Mouse (Mus musculus): ENCODE measurements around the gene Ilk. TPM values are rescaled to one million over a fixed set of nuclear protein-coding genes. Genes with fewer than 3 reads are reported as not detected.
A peak's percentile ranks its signal among the peaks of the same experiment; 100 is the strongest.
"Not testable (repeated sequence)": the region's sequence is repeated elsewhere in the genome, so short reads cannot be mapped to it uniquely, and the experiment has no call there.

Gene Ilk
- polyA plus RNA-seq, 1 experiment from 2014 or later: 182 TPM

DNA sequence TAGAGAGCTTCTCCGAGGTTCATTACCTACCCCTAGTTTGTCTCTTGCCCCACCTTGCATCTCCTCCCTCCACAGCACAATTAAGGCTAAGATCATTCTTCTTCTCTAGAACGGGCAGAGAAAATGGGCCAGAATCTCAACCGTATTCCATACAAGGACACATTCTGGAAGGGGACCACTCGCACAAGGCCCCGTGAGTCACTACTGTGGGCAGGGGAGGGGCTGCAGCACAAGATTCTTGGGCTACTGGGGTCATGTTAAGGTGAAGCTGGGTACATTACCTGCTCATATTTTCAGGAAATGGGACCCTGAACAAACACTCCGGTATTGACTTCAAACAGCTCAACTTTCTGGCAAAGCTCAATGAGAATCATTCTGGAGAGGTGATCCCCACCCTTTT lies 4.5 kb downstream of the Ilk start:
- no peaks in the 10 kb centered on the region for H3K9me3 ChIP-seq (ENCODE audit: control insufficient read depth, low read length)
- no peak overlapping the region for H3K4me2 ChIP-seq (ENCODE audit: low read depth, low read length)
- H3K9ac ChIP-seq (replicated peaks; ENCODE audit: low read depth, low read length): no peak overlapping the region
- H3K4me1 ChIP-seq (ENCODE audit: control insufficient read depth, insufficient read depth, low read length): peaks cover 14% of the 10 kb centered on the region
- H3K4me3 ChIP-seq (ENCODE audit: low read depth, low read length): no peak overlapping the region
- H3K27me3 ChIP-seq (ENCODE audit: control insufficient read depth, insufficient read depth, low read length): no peaks in the 10 kb centered on the region
- H3K27ac ChIP-seq (ENCODE audit: low read depth, low read length): no peak overlapping the region
- H3K36me3 ChIP-seq (ENCODE audit: control insufficient read depth, insufficient read depth, low read length): peaks cover 17% of the 10 kb centered on the region; the same call in 1 of the 2 replicates
- WGBS: 90% methylated on average over 6 of the region's 6 CpGs
- ATAC-seq (ENCODE audit: low read depth): no peak

DNA sequence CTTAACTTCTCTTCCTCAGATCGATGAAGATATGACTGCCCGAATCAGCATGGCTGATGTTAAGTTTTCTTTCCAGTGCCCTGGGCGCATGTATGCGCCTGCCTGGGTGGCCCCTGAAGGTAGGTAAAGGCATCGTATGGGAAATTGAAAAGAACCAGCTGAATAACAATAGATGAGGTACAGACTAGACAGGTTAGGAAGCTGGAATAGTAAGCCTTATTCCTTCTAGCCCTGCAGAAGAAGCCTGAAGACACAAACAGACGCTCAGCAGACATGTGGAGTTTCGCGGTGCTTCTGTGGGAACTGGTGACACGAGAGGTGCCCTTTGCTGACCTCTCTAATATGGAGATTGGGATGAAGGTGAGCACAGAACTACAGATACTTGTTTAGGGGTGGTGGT lies 5.6 kb downstream of the Ilk start:
- ATAC-seq (ENCODE audit: low read depth): no peak
- WGBS: 94% methylated on average over 9 of the region's 9 CpGs
- Histone ChIP-seq H3K9me3 (ENCODE audit: control insufficient read depth, low read length) (no peaks in the 10 kb centered on the region), H3K9ac (replicated peaks; ENCODE audit: low read depth, low read length) (no peak overlapping the region), H3K36me3 (ENCODE audit: control insufficient read depth, insufficient read depth, low read length) (peaks cover 17% of the 10 kb centered on the region; the same call in 1 of the 2 replicates), H3K27ac (ENCODE audit: low read depth, low read length) (no peak overlapping the region), H3K27me3 (ENCODE audit: control insufficient read depth, insufficient read depth, low read length) (no peaks in the 10 kb centered on the region), H3K4me3 (ENCODE audit: low read depth, low read length) (no peak overlapping the region), H3K4me2 (ENCODE audit: low read depth, low read length) (no peak overlapping the region), H3K4me1 (ENCODE audit: control insufficient read depth, insufficient read depth, low read length) (peaks cover 14% of the 10 kb centered on the region)

DNA sequence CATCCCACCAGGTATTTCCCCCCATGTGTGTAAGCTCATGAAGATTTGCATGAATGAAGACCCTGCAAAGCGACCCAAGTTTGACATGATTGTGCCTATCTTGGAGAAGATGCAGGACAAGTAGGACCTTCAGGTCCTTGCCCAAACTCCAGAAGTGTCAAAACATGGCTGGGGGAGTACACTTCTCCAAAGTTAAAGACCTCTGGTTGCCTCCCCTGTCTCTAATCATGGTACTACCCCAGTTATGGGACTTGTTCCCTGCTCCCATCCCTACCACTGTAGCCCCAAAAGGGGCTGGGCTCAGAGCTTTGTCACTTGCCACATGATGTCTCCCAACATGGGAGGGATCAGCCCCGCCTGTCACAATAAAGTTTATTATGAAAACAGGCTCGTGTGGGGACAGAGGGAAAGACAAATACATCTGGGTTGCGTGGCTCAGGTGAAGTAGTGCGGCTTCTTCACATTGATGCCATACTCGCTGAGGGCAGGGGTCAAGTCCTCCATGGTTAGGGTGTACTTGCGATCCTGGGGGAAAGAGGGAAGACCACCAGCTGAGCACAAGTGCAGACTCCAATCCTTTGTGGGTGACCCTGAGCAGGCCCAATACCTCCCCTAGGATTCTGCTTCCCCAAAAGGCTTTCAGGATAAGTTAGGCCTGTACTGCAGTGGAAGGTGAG lies 6.3 kb downstream of the Ilk start:
- H3K27me3 ChIP-seq (ENCODE audit: control insufficient read depth, insufficient read depth, low read length); H3K4me3 ChIP-seq (ENCODE audit: low read depth, low read length); H3K4me1 ChIP-seq (ENCODE audit: control insufficient read depth, insufficient read depth, low read length); H3K4me2 ChIP-seq (ENCODE audit: low read depth, low read length); H3K27ac ChIP-seq (ENCODE audit: low read depth, low read length); H3K9ac ChIP-seq (replicated peaks; ENCODE audit: low read depth, low read length); H3K9me3 ChIP-seq (ENCODE audit: control insufficient read depth, low read length); ATAC-seq (ENCODE audit: low read depth): not testable (repeated sequence)
- H3K36me3 ChIP-seq (ENCODE audit: control insufficient read depth, insufficient read depth, low read length): peaks cover 17% of the 10 kb centered on the region; the same call in 1 of the 2 replicates
- WGBS: 79% methylated on average over 7 of the region's 7 CpGs

DNA sequence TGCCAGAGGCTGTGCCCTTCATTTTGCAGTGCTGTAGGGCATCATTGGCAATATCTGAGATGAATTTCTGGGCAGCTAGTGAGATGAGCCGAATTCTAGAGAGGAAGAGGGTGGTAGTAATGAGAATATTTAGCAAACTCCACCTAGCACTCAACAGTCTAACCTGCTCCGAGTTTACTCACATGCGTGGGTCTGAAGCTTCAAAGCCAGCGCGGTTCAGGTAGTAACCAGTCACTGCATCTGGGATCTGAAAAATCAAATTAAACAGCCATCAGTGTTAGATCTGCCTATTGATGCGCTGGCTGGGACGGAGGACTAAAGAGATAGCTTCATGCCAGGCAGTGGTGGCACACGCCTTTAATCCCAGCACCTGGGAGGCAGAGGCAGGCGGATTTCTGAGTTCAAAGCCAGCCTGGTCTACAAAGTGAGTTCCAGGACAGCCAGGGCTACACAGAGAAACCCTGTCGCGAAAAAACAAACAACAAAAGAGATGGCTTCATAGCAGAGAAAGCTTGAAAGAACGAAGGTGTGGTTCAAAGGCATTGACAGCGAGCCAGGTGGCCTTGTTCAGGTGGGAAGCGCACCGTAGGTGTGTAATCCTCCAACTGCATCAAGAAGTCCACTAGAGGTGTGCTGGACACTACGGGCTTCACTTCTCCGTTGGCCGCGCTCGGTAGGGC lies 7.0 kb downstream of the Ilk start:
- H3K36me3 ChIP-seq (ENCODE audit: control insufficient read depth, insufficient read depth, low read length): peaks cover 17% of the 10 kb centered on the region; the same call in 1 of the 2 replicates
- H3K4me3 ChIP-seq (ENCODE audit: low read depth, low read length): peak overlapping the region; percentile 93
- H3K27ac ChIP-seq (ENCODE audit: low read depth, low read length); H3K27me3 ChIP-seq (ENCODE audit: control insufficient read depth, insufficient read depth, low read length); H3K4me1 ChIP-seq (ENCODE audit: control insufficient read depth, insufficient read depth, low read length); H3K9me3 ChIP-seq (ENCODE audit: control insufficient read depth, low read length); ATAC-seq (ENCODE audit: low read depth): not testable (repeated sequence)
- peak overlapping the region; percentile 92 for H3K9ac ChIP-seq (replicated peaks; ENCODE audit: low read depth, low read length)
- WGBS: 39% methylated on average over 20 of the region's 20 CpGs
- peak overlapping the region; percentile 87 for H3K4me2 ChIP-seq (ENCODE audit: low read depth, low read length)

DNA sequence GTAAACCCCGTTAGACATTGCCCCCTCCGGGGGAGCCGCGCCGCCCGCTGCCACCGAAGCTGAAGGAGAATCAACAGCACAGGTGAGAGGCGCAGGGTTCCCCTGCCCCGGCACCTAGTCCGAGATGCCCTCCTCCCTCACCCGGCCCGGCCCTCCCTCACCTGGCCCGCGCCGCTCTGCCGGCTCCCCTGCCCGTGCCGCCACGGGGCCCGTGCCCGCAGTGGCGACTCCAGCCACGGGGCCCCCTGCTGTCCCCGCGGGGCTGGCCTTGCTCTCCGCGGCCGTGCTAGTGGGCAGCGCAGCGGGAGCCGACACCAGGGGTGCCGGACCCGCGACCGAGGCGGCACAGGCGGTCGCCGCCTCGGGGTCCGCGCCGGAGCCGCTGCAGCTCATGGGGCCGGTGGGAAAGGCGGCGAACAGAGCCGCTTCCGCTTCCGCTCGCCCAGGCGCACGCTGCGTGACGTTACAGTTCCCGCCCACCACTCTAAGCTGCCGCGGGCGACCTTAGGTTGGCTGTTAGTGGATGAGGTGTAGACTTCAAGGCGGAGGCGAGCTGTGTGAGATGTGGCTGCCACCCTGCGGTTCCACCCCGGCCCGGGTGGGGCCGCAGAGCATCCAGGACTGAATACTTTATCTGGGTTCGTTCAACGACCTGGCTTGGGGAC lies 7.7 kb downstream of the Ilk start, which contains the start of gene Taf10:
Taf10 (minus strand) TSS at position 436 of the 665 bp plus-strand sequence.
- Histone ChIP-seq H3K9me3 (ENCODE audit: control insufficient read depth, low read length) (no peaks in the 10 kb centered on the region), H3K4me3 (ENCODE audit: low read depth, low read length) (peak within 1 kb of the TSS; percentile 93), H3K9ac (replicated peaks; ENCODE audit: low read depth, low read length) (peak within 1 kb of the TSS; percentile 92), H3K4me1 (ENCODE audit: control insufficient read depth, insufficient read depth, low read length) (peaks cover 7% of the 10 kb centered on the region), H3K27ac (ENCODE audit: low read depth, low read length) (peak within 1 kb of the TSS; percentile 78), H3K4me2 (ENCODE audit: low read depth, low read length) (peak within 1 kb of the TSS; percentile 87), H3K36me3 (ENCODE audit: control insufficient read depth, insufficient read depth, low read length) (peaks cover 17% of the 10 kb centered on the region; the same call in 1 of the 2 replicates), H3K27me3 (ENCODE audit: control insufficient read depth, insufficient read depth, low read length) (no peaks in the 10 kb centered on the region)
- under 1% methylated on average over 67 of the region's 67 CpGs for WGBS
- peak; percentile 98 for ATAC-seq (ENCODE audit: low read depth)

DNA sequence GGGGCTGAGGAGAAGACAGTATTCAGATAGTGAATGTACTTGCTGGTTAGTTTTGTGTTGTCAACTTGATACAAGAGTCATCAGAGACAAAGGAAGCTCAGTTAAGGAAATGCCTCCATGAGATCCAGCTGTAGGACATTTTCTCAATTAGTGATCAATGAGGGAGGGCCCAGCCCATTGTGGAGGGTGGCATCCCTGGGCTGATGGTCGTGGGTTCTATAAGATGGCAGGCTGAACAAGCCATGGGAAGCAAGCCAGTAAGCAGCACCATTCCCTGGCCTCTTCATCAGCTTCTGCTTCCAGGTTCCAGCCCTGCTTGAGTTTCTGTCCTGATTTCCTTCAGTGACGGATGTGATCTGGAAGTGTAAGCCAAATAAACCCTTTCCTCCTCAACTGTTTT lies 11.4 kb downstream of the Ilk start:
- 81% methylated on average over 2 of the region's 2 CpGs for WGBS
- Histone ChIP-seq H3K9me3 (ENCODE audit: control insufficient read depth, low read length) (no peaks in the 10 kb centered on the region), H3K27me3 (ENCODE audit: control insufficient read depth, insufficient read depth, low read length) (no peaks in the 10 kb centered on the region), H3K4me2 (ENCODE audit: low read depth, low read length) (no peak overlapping the region), H3K4me3 (ENCODE audit: low read depth, low read length) (no peak overlapping the region), H3K4me1 (ENCODE audit: control insufficient read depth, insufficient read depth, low read length) (peaks cover 15% of the 10 kb centered on the region), H3K9ac (replicated peaks; ENCODE audit: low read depth, low read length) (no peak overlapping the region), H3K27ac (ENCODE audit: low read depth, low read length) (no peak overlapping the region), H3K36me3 (ENCODE audit: control insufficient read depth, insufficient read depth, low read length) (peaks cover 6% of the 10 kb centered on the region; the same call in 1 of the 2 replicates)
- ATAC-seq (ENCODE audit: low read depth): no peak

DNA sequence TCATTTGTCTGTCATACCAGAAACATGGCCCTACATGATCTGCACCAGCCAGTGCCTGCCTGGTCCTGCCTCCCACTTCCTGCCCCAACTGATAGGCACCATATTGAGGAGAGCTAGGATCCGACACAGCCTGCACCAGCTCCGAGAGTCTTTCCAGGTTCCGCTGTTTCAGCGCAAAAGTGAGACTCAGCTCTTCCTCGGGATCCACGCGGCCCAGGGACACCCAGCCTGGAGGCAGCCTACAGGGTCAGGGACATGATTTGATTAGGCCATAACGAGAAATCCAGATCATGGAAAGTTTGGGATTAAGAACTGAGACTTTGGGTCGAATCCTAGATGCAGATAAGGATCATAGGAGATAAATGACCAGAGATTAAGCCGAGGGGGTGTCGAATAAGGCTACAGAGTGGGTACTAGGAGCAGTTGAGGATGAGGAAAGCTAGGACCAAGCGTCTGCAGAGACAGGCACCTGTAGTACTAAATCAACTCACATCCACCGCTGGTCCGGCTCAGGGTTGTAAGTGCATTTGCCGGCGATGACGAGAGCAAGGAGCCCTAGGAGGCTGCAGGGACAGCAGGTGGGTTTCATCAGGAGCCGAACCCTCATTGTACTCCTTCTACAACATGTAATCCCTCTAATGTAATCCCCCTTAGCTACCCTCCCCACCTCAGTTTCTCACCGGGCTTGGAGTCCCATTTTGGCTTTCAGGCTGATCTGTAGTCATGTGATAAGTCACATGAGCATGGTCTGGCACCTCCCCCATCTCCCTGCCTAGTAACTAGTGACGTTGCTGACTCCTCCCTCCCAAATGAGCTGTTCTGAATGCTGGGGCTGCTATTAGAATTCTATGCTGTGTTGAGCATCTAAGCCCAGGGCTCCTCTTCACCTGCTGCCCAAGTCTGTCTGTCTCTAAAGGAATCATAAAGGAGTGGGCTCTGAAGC lies 15.4 kb downstream of the Ilk start, which contains the start of gene Tpp1:
Tpp1 (minus strand) TSS at position 745 of the 943 bp plus-strand sequence.
- peak; percentile 92 for ATAC-seq (ENCODE audit: low read depth)
- Histone ChIP-seq H3K9ac (replicated peaks; ENCODE audit: low read depth, low read length) (peak within 1 kb of the TSS; percentile 44; the same call in 1 of the 2 replicates), H3K4me3 (ENCODE audit: low read depth, low read length) (peak within 1 kb of the TSS; percentile 42), H3K27me3 (ENCODE audit: control insufficient read depth, insufficient read depth, low read length) (no peaks in the 10 kb centered on the region), H3K27ac (ENCODE audit: low read depth, low read length) (peak within 1 kb of the TSS; percentile 45; the same call in 1 of the 2 replicates), H3K36me3 (ENCODE audit: control insufficient read depth, insufficient read depth, low read length) (peaks cover 46% of the 10 kb centered on the region), H3K4me1 (ENCODE audit: control insufficient read depth, insufficient read depth, low read length) (0 out of 2 replicates have a peak, but pooled peaks cover 12% of the 10 kb centered on the region), H3K9me3 (ENCODE audit: control insufficient read depth, low read length) (no peaks in the 10 kb centered on the region), H3K4me2 (ENCODE audit: low read depth, low read length) (peak within 1 kb of the TSS; percentile 58)
- 25% methylated on average over 20 of the region's 20 CpGs for WGBS

DNA sequence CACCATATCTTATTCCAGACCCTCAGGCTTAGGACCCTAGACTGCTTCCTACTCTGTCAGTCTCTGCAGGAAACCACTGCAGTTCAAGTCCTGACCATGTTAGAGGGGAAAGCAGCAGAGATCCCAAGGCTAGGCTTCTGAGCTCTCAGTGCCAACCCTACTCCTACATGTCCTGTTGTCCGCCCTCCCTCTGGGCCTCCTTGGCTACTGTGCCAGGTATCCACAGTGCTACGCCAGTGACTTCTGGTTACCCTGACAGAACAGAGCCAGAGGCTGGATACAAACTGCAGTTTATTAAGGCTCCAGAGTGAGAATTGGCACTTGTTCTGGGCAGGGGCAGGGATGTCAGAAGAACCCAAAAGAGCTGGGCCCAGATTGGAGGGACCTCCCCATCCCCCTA lies 16.3 kb downstream of the Ilk start:
- Histone ChIP-seq H3K4me2 (ENCODE audit: low read depth, low read length) (no peak overlapping the region), H3K27me3 (ENCODE audit: control insufficient read depth, insufficient read depth, low read length) (no peaks in the 10 kb centered on the region), H3K4me1 (ENCODE audit: control insufficient read depth, insufficient read depth, low read length) (0 out of 2 replicates have a peak, but pooled peaks cover 12% of the 10 kb centered on the region), H3K4me3 (ENCODE audit: low read depth, low read length) (no peak overlapping the region), H3K9ac (replicated peaks; ENCODE audit: low read depth, low read length) (no peak overlapping the region), H3K27ac (ENCODE audit: low read depth, low read length) (peak overlapping the region; percentile 39; the same call in 1 of the 2 replicates), H3K36me3 (ENCODE audit: control insufficient read depth, insufficient read depth, low read length) (peaks cover 55% of the 10 kb centered on the region), H3K9me3 (ENCODE audit: control insufficient read depth, low read length) (no peaks in the 10 kb centered on the region)
- peak; percentile 7; the same call in 1 of the 2 replicates for ATAC-seq (ENCODE audit: low read depth)
- WGBS: 92% methylated on average over 2 of the region's 2 CpGs
